Mouse (Mus musculus) retina, postnatal 1 day (tissue): ENCODE results near the gene Pld1.
A peak's percentile ranks its signal among the peaks of the same experiment; 100 is the strongest.

Source experiments
- DNase-seq: peaks from one replicate; pipeline ENCODE4 v3.0.0-alpha.2; 2012

Pld1 gene

GRCm38 (mm10) chr3:27938381-27939323 is at the start of gene Pld1:
TSS of gene Pld1 (plus strand) at chr3:27938695.
- peak; percentile 67 for DNase-seq

- DNase-seq, result no peak
Measured at GRCm38 (mm10) chr3:27896318-27896892, 42.1 kb upstream of the Pld1 start, which contains the start of gene Tmem212. TSS of gene Tmem212 (minus strand) at chr3:27896368.

GRCm38 (mm10) chr3:27898178-27898577 is 40.3 kb upstream of the Pld1 start:
- no peak for DNase-seq

GRCm38 (mm10) chr3:27899012-27899726 is 39.3 kb upstream of the Pld1 start:
- no peak for DNase-seq

GRCm38 (mm10) chr3:27901846-27902245 is 36.6 kb upstream of the Pld1 start:
- no peak for DNase-seq

- DNase-seq, result no peak
Measured at GRCm38 (mm10) chr3:27904659-27905330, 33.7 kb upstream of the Pld1 start.

GRCm38 (mm10) chr3:27906647-27907209 is 31.8 kb upstream of the Pld1 start:
- DNase-seq, result peak; percentile 31

- DNase-seq, result no peak
Measured at GRCm38 (mm10) chr3:27907301-27907700, 31.2 kb upstream of the Pld1 start.

GRCm38 (mm10) chr3:27908316-27908715 is 30.2 kb upstream of the Pld1 start:
- no peak for DNase-seq

GRCm38 (mm10) chr3:27909016-27909415 is 29.5 kb upstream of the Pld1 start:
- DNase-seq, result no peak

- no peak for DNase-seq
Measured at GRCm38 (mm10) chr3:27918656-27919436, 19.6 kb upstream of the Pld1 start.

- DNase-seq, result no peak
Measured at GRCm38 (mm10) chr3:27921268-27922020, 17.1 kb upstream of the Pld1 start.

- no peak for DNase-seq
Measured at GRCm38 (mm10) chr3:27924037-27924436, 14.5 kb upstream of the Pld1 start.

- no peak for DNase-seq
Measured at GRCm38 (mm10) chr3:27929219-27929618, 9.3 kb upstream of the Pld1 start.

GRCm38 (mm10) chr3:27932391-27932790 is 6.1 kb upstream of the Pld1 start:
- no peak for DNase-seq

- no peak for DNase-seq
Measured at GRCm38 (mm10) chr3:27935644-27936043, 2.9 kb upstream of the Pld1 start.

- no peak for DNase-seq
Measured at GRCm38 (mm10) chr3:27936731-27937130, 1.8 kb upstream of the Pld1 start.

- DNase-seq, result no peak
Measured at GRCm38 (mm10) chr3:27937144-27938110, 1.1 kb upstream of the Pld1 start.

- DNase-seq, result no peak
Measured at GRCm38 (mm10) chr3:27941634-27942033, 3.1 kb downstream of the Pld1 start.

- DNase-seq, result no peak
Measured at GRCm38 (mm10) chr3:27942991-27943390, 4.5 kb downstream of the Pld1 start.
